Mouse (Mus musculus): ENCODE results near the gene Tmem104. TPM values are rescaled to one million over a fixed set of nuclear protein-coding genes. Genes with fewer than 3 reads are reported as not detected.
A peak's percentile ranks its signal among the peaks of the same experiment; 100 is the strongest.

The Tmem104 gene
- total RNA-seq, 2 experiments from 2014 or later = 7.3 to 7.4 TPM

- Histone ChIP-seq H3K4me3 (no peak overlapping the region), H3K27ac (no peak overlapping the region)
- no peak for TF ChIP-seq CTCF (IDR thresholded peaks at IDR 0.05)
- intact Hi-C loops (cut with DNase I) = no loop called here
- DNase-seq = no peak
These were observed 16.2 kb upstream of the Tmem104 start for GRCm38 (mm10) chr11:115171125-115171524.

GRCm38 (mm10) chr11:115172825-115173287 lies 14.4 kb upstream of the Tmem104 start:
- H3K27ac ChIP-seq = no peak overlapping the region
- intact Hi-C loops (cut with DNase I) = no loop called here
- DNase-seq = no peak
- no peak overlapping the region for H3K4me3 ChIP-seq
- TF ChIP-seq CTCF (IDR thresholded peaks at IDR 0.05) = no peak

GRCm38 (mm10) chr11:115173549-115174339 lies 13.5 kb upstream of the Tmem104 start:
- TF ChIP-seq CTCF (IDR thresholded peaks at IDR 0.05) = no peak
- Histone ChIP-seq H3K4me3 (no peak overlapping the region), H3K27ac (no peak overlapping the region)
- intact Hi-C loops (cut with DNase I) = no loop called here
- no peak for DNase-seq

GRCm38 (mm10) chr11:115176399-115177190 lies 10.7 kb upstream of the Tmem104 start:
- Histone ChIP-seq H3K27ac (peak overlapping the region; percentile 56), H3K4me3 (no peak overlapping the region)
- TF ChIP-seq CTCF (IDR thresholded peaks at IDR 0.05) = no peak
- intact Hi-C loops (cut with DNase I) = no loop called here
- DNase-seq = no peak

- intact Hi-C loops (cut with DNase I) = no loop called here
- no peak for DNase-seq
- TF ChIP-seq CTCF (IDR thresholded peaks at IDR 0.05) = no peak
- H3K27ac ChIP-seq = peak overlapping the region; percentile 7; the same call in 1 of the 2 replicates
- H3K4me3 ChIP-seq = no peak overlapping the region
These were observed 9.6 kb upstream of the Tmem104 start for GRCm38 (mm10) chr11:115177559-115178195.

- DNase-seq = no peak
- no peak for TF ChIP-seq CTCF (IDR thresholded peaks at IDR 0.05)
- intact Hi-C loops (cut with DNase I) = no loop called here
- Histone ChIP-seq H3K27ac (0 out of 2 replicates have a peak overlapping the region, but pooled peaks have one; percentile 8), H3K4me3 (no peak overlapping the region)
These were observed 8.5 kb upstream of the Tmem104 start for GRCm38 (mm10) chr11:115178766-115179165.

- intact Hi-C loops (cut with DNase I) = no loop called here
- no peak overlapping the region for H3K4me3 ChIP-seq
- TF ChIP-seq CTCF (IDR thresholded peaks at IDR 0.05) = no peak
- H3K27ac ChIP-seq = 0 out of 2 replicates have a peak overlapping the region, but pooled peaks have one; percentile 8
- DNase-seq = no peak
These were observed 8.1 kb upstream of the Tmem104 start for GRCm38 (mm10) chr11:115179191-115179590.

GRCm38 (mm10) chr11:115179881-115180280 lies 7.4 kb upstream of the Tmem104 start:
- intact Hi-C loops (cut with DNase I) = no loop called here
- DNase-seq = no peak
- Histone ChIP-seq H3K4me3 (no peak overlapping the region), H3K27ac (no peak overlapping the region)
- no peak for TF ChIP-seq CTCF (IDR thresholded peaks at IDR 0.05)

GRCm38 (mm10) chr11:115181913-115182638 lies 5.2 kb upstream of the Tmem104 start:
- Histone ChIP-seq H3K4me3 (no peak overlapping the region), H3K27ac (no peak overlapping the region)
- intact Hi-C loops (cut with DNase I) = loop anchor here (1.0 kb wide), 1 partner anchor 21 kb away; no protein-coding TSS in a partner anchor
- TF ChIP-seq CTCF (IDR thresholded peaks at IDR 0.05) = peak; percentile 94
- peak; percentile 86 for DNase-seq

GRCm38 (mm10) chr11:115184973-115185372 lies 2.3 kb upstream of the Tmem104 start:
- no peak overlapping the region for H3K27ac ChIP-seq
- no peak overlapping the region for H3K4me3 ChIP-seq
- intact Hi-C loops (cut with DNase I) = no loop called here
- DNase-seq = no peak
- TF ChIP-seq CTCF (IDR thresholded peaks at IDR 0.05) = no peak

GRCm38 (mm10) chr11:115187693-115188092 lies 406 bp downstream of the Tmem104 start, which contains the start of gene Nat9:
Gene Nat9 (minus strand): TSS chr11:115187859.
- Histone ChIP-seq H3K4me3 (peak within 1 kb of the TSS; percentile 88), H3K27ac (peak within 1 kb of the TSS; percentile 90)
- intact Hi-C loops (cut with DNase I) = no loop called here
- DNase-seq = no peak
- no peak for TF ChIP-seq CTCF (IDR thresholded peaks at IDR 0.05)

All from gastrocnemius, adult 2 months (tissue).